Mouse (Mus musculus) yolk sac, embryonic 10.5 days (tissue): ENCODE measurements around the gene Plxnb1.
A peak's percentile ranks its signal among the peaks of the same experiment; 100 is the strongest.

Experiments
- DNase-seq: peaks from one replicate; pipeline ENCODE4 v3.0.0-alpha.2; 2017; ENCODE audit warnings: low spot score

The Plxnb1 gene

GRCm38 (mm10) chr9:109060898-109061295, 34.3 kb upstream of the Plxnb1 start:
- DNase-seq: no peak

GRCm38 (mm10) chr9:109068095-109068735, 27.0 kb upstream of the Plxnb1 start:
- peak; percentile 64 for DNase-seq

DNA sequence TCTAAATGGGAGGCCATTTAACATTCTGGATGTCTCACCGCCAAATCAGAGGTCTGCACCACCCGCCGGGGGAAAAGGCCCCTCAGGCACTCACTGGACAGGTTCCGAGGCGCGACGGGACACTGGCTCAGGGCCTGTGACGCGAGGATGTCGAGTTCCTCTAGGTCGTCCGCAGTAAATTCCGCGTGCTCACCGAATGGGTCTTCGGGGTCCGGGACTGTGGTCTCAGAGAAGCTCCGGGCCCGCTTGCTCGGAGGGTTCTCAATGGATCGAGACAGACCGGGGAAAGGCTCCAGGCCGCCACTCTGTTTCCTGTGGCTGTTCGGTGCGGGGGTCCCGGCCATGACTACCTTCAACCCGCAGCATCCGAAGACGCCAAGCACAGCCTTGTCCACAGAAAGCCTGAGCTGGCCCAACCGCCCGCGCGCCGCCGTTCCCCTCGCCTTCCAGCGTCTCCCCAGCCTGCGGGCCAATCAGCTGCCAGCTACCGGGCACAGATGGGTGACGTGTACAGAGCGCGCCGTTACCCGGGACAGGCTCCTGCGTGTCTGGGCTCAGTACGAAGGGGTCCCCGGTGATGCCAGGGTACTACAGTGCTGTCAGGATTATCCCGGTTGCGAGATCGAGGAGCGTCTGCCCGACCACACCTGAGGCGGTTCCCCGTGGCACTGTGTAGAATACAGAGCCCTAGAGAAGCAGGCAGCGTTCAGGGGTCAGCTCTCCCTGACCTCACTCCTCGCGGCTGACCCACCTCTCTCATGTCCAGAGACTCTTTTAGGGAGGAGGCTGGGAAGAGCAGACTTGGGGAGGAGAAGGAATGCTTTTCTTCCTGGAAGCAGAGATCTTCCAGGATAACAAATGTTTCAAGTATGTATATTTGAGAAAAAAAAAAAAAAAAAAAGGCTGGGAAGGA, 21.3 kb upstream of the Plxnb1 start, which contains the start of gene Atrip:
Atrip (minus strand) TSS at position 464 of the 913 bp plus-strand sequence.
- peak; percentile 89 for DNase-seq

- no peak for DNase-seq
These were observed 14.7 kb upstream of the Plxnb1 start for GRCm38 (mm10) chr9:109080516-109080915.

- no peak for DNase-seq
These were observed 13.5 kb upstream of the Plxnb1 start for GRCm38 (mm10) chr9:109081749-109082123.

- DNase-seq: peak; percentile 94
These were observed 12.9 kb upstream of the Plxnb1 start, which contains the start of the genes Ccdc51 and Tma7 for GRCm38 (mm10) chr9:109082124-109082800. TSS of gene Ccdc51 (plus strand) at chr9:109082493. TSS of gene Tma7 (minus strand) at chr9:109082587.

- DNase-seq: no peak
These were observed 10.3 kb upstream of the Plxnb1 start for GRCm38 (mm10) chr9:109084922-109085321.

DNA sequence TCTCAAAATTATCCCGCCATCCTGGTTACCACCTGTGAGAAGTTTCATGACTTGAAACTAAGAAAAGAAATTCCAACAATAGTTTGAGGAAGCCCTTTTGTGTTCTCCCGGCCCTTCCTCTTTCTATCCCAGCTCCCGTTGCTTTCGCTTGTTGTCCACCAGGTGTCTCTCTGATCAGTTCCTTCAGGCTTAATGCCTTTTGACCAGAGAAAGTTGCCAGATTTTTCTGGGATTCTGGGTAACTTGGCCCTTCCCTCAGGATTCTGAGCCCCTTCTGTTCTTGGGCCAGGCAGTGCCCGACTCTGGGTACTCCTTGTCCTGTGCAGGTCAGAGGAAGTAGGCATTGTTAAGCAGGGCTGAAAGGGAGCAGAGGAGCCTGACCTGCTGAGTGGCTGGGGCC, 7.2 kb upstream of the Plxnb1 start:
- peak; percentile 37 for DNase-seq

DNA sequence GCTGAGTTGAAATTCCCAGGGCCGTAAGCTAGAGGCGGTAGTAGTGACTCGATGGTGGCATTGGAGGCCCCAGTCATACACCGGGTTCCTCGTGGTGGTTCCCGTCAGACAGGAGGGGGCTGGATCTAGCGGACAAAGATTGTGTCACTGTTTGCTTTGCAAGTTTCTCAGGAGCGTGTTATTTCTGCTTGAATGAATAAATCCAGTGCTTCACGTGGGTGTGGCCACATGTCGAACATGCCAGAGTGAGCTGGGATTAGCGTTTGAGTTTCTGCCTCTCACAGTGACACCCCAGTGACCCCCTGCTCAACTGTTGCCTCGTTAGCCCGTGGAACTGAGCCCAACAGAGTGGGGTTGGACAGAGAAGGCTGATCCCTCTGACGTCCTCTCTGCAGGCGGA, 4.7 kb upstream of the Plxnb1 start:
- DNase-seq: peak; percentile 28

GRCm38 (mm10) chr9:109091802-109092201, 3.4 kb upstream of the Plxnb1 start:
- DNase-seq: no peak

GRCm38 (mm10) chr9:109092799-109093198, 2.4 kb upstream of the Plxnb1 start:
- peak; percentile 77 for DNase-seq

DNA sequence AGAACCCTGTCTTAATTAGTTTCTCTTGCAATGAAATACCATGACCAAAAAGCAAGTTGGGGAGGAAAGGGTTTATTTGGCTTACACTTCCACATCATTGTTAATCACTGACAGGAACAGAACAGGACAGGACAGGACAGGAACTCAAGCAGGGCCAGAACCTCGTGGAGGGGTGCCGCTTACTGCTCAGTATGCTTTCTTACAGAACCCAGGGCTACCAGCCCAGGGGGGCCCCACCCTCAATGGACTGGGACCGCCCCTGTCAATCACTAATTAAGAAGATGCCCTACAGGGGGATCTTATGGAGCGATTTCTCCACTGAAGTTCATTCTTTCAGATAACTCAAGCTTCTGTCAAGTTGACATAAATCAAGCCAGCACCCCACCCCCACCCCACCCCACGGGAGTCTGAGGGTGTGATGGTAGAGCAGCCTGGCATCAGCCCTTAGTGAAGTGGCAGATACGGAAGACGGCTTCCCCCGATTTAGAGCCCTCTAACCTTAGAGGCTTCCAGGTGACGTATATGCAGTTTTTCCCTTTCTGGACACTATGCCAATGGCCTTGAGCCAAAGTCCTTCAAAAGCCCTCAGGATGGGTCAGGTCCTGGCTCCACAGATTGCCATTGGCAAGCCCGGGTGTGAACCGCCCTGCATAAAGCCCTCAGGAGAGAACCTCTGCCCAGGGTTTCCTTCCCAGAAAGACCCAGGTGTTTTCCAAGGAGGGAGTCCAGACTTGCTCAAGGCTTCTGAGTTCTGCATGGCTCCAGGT, 1.2 kb upstream of the Plxnb1 start:
- DNase-seq: peak; percentile 36

DNA sequence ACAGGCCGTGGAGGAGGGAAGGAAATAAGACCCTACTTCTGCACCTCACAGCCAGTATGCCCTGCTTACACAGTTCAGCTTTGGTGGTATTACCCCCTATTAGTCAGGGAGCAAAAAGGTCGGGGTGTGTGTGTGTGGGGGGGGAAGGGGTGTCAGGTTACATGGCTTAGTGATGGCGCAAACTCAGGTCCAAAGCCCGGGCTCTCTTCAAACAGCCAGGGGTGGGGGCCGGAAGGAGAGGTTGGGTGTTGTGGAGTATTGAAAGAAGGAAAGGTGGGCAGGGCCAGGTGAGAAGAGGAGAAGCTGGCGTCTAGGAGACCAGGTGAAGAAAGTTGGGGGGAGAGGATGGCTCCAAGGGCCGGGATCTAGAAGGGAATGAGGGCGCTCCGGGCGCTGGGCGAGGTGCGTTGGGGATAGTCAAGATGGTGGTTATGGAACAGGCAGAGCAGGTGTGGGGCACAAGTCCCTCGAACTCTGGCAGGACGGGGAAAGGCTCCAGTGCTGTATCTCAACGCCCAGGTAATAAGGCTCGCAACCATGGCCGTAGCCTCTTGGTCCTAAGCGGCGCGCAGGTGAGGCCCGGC, 544 bp upstream of the Plxnb1 start:
- DNase-seq: peak; percentile 87

GRCm38 (mm10) chr9:109096251-109096661, 1.1 kb downstream of the Plxnb1 start:
- no peak for DNase-seq

GRCm38 (mm10) chr9:109096856-109097255, 1.7 kb downstream of the Plxnb1 start:
- no peak for DNase-seq

GRCm38 (mm10) chr9:109097291-109097690, 2.1 kb downstream of the Plxnb1 start:
- DNase-seq: no peak

DNA sequence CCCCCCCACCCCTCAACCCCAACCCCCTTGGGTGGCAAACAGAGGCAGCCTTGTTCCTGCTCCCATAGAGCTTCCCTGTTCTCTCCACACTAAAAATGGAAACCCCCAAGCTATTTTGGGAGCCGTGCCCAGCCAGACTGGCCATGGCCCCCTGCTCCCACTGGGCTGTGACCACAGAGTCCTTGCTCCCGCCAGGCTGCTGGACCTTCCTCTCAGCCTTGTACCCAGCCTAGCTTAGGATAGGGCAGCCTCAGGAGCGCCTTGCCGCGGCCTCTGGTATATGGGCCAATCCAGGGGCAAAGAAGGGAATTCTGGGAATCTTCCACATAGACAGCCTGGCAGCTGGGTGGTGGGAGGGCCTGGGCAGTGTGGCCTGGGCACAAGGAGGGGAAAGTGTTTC, 2.6 kb downstream of the Plxnb1 start:
- no peak for DNase-seq

GRCm38 (mm10) chr9:109098366-109098765, 3.2 kb downstream of the Plxnb1 start:
- DNase-seq: no peak

GRCm38 (mm10) chr9:109098969-109099368, 3.8 kb downstream of the Plxnb1 start:
- DNase-seq: no peak

DNA sequence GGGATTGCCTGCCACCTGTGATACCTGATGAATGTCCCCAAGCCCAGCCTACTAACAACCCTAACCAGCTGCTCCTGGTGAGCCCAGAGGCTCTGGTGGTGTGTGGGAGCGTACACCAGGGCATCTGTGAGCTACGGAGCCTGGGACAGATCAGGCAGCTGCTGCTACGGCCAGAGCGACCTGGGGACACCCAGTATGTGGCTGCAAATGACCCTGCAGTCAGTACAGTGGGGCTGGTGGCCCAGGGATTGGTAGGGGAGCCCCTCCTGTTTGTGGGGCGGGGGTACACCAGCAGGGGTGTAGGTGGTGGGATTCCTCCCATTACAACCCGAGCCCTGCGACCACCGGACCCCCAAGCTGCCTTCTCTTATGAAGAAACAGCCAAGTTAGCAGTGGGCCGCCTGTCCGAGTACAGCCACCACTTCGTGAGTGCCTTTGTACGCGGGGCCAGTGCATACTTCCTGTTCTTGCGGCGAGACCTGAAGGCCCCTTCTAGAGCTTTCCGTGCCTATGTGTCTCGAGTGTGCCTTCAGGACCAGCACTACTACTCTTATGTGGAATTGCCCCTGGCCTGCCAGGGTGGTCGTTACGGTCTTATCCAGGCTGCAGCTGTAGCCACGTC, 5.2 kb downstream of the Plxnb1 start:
- DNase-seq: no peak

DNA sequence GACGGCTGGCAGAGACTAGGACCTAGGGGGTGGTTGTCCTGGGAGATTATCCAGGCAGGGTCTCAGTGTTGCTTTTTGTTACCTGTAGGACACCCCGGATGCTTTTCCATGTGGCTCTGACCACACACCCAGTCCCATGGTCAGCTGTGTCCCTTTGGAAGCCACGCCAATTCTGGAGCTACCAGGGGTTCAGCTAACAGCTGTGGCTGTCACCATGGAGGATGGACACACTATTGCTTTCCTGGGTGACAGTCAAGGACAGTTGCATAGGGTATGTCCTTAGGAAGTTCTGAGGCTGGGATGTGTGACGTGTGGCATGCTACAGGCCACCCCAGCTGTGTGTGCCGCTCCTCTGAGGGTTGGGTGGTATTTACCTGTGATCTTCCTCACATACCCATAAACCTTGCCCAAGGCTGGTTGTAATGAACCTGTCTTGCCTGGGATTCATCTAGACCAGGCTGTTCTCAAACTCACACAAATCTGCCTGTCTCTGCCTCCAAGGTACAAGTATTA, 6.8 kb downstream of the Plxnb1 start:
- DNase-seq: no peak
